7 mouse cellular contexts compared by ENCODE assay signal in the genomic region with DNA sequence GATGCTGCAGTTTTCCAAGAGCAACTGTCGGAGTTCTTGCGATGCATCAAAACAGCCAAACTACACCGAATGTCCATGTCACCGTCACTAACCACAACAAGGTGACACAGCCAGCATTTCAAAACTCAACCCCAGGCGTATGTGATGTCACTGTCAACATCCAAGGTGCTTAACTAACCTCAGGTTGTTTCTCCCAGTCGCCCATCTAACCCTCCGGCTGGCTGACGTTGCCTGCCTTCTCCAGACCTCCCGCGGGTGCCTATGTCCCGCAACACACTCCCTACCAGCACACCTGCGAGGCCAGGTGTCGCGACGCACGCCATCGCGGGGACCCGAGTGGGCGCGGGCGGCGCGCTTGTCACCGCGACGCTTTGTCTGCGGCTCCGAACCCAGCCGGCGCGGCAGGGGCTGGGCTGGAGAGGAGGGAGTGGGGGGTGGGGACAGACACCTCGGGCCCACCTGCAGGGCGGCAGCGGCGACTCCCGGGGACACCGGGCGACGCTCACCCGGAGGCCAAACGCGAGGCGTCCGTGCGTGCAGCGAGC. TPM values are rescaled to one million over a fixed set of nuclear protein-coding genes. Genes with fewer than 3 reads are reported as not detected.
DNase-seq lines count a peak whose midpoint lies in the region; ATAC-seq and TF ChIP-seq lines count a peak whose summit lies in the region.

No protein-coding gene starts in this region.

- H3K4me2 ChIP-seq in heart, postnatal 0 days (ENCODE audit: low read depth, low read length), result peak overlapping the region; percentile 95
- H3K4me2 ChIP-seq in limb, embryonic 11.5 days (ENCODE audit: low read depth, severe bottlenecking), result peak overlapping the region; percentile 98

- WGBS in heart, postnatal 0 days, result 3% methylated on average over 47 of the region's 47 CpGs
- WGBS in limb, embryonic 11.5 days, result 2% methylated on average over 36 of the region's 47 CpGs

- H3K27me3 ChIP-seq in heart, postnatal 0 days (ENCODE audit: control insufficient read depth, insufficient read depth, low read length), result no peaks in the 10 kb centered on the region
- no peaks in the 10 kb centered on the region for H3K27me3 ChIP-seq in limb, embryonic 11.5 days (ENCODE audit: control insufficient read depth, insufficient read depth, low read length)

- ATAC-seq in heart, postnatal 0 days (ENCODE audit: insufficient read depth, low read depth), result no peak; the same call in 1 of the 2 replicates
- no peak; the same call in 1 of the 2 replicates for ATAC-seq in limb, embryonic 11.5 days (ENCODE audit: insufficient number of reproducible peaks, low FRiP score, low TSS enrichment, low read depth)

- TF ChIP-seq CTCF in cortical plate, adult 2 months (IDR thresholded peaks at IDR 0.05; ENCODE audit: extremely low read depth, insufficient read depth, low read length), result no peak
- no peak for TF ChIP-seq CTCF in heart, postnatal 0 days (IDR thresholded peaks at IDR 0.05; ENCODE audit: low read depth)

- peak; percentile 40 for DNase-seq in right cerebral cortex, adult 18-20 months
- no peak for DNase-seq in right cerebral cortex, postnatal 14 days
- no peak for DNase-seq in heart, postnatal 0 days (ENCODE audit: low spot score)
- DNase-seq in limb, embryonic 11.5 days (ENCODE audit: low spot score), result peak; percentile 39
- DNase-seq in neural tube, embryonic 10.5 days (ENCODE audit: extremely low spot score, low spot score), result peak; percentile 23
- DNase-seq in thymus, postnatal 14 days, result no peak

- H3K4me3 ChIP-seq in cortical plate, adult 2 months (ENCODE audit: insufficient read depth, low read length), result peak overlapping the region; percentile 99
- H3K4me3 ChIP-seq in heart, postnatal 0 days (ENCODE audit: low read depth, low read length), result peak overlapping the region; percentile 75
- H3K4me3 ChIP-seq in limb, embryonic 11.5 days (ENCODE audit: low read depth, low read length), result peak overlapping the region; percentile 88

- no peaks in the 10 kb centered on the region for H3K9me3 ChIP-seq in heart, postnatal 0 days (replicated peaks; ENCODE audit: control insufficient read depth, low read length)
- no peaks in the 10 kb centered on the region for H3K9me3 ChIP-seq in limb, embryonic 11.5 days (ENCODE audit: control insufficient read depth, low read length)

- no peaks in the 10 kb centered on the region for H3K36me3 ChIP-seq in heart, postnatal 0 days (replicated peaks; ENCODE audit: control insufficient read depth, insufficient read depth, low read length)
- no peaks in the 10 kb centered on the region for H3K36me3 ChIP-seq in limb, embryonic 11.5 days (ENCODE audit: control insufficient read depth, insufficient read depth, low read length)

- no peak for TF ChIP-seq POLR2A in cortical plate, adult 2 months (IDR thresholded peaks at IDR 0.05; ENCODE audit: extremely low read depth, insufficient read depth, low read length)

- TF ChIP-seq EP300 in heart, postnatal 0 days (IDR thresholded peaks at IDR 0.05; ENCODE audit: low read depth), result no peak

- H3K27ac ChIP-seq in cortical plate, adult 2 months (ENCODE audit: insufficient read depth, low read length), result peak overlapping the region; percentile 99
- peak overlapping the region; percentile 77 for H3K27ac ChIP-seq in heart, postnatal 0 days (ENCODE audit: low read depth)
- H3K27ac ChIP-seq in limb, embryonic 11.5 days (replicated peaks; ENCODE audit: low read depth, low read length), result no peak overlapping the region

- peak overlapping the region; percentile 65 for H3K9ac ChIP-seq in heart, postnatal 0 days (replicated peaks; ENCODE audit: low read depth, low read length)
- peak overlapping the region; percentile 69 for H3K9ac ChIP-seq in limb, embryonic 11.5 days (ENCODE audit: low read length)

- H3K4me1 ChIP-seq in cortical plate, adult 2 months (ENCODE audit: control insufficient read depth, insufficient read depth, low read length), result peaks cover 3% of the 10 kb centered on the region
- no peaks in the 10 kb centered on the region for H3K4me1 ChIP-seq in heart, postnatal 0 days (ENCODE audit: control insufficient read depth, insufficient read depth)
- H3K4me1 ChIP-seq in limb, embryonic 11.5 days (ENCODE audit: control insufficient read depth, insufficient read depth, low read length), result no peaks in the 10 kb centered on the region

RNA-seq across cellular contexts. Expression of a gene that starts 0.7 kb away (rescaled TPM):
- polyA plus RNA-seq in cortical plate, adult 2 months (2012; rRNA removed), result 73.1 and 77.5 TPM in 2 replicates
- 3.2 and 4.0 TPM in 2 replicates for total RNA-seq in heart, postnatal 0 days (2014; rRNA removed; ENCODE audit: low replicate concordance)
- polyA plus RNA-seq in heart, postnatal 0 days (2015; fragmentation: Nextera tagmentation; extraction: Ambion mirVana), result 3.3 and 3.6 TPM in 2 replicates
- polyA plus RNA-seq in limb, embryonic 11.5 days (2014; fragmentation: Nextera tagmentation; extraction: Ambion mirVana), result 5.0 TPM in 2 replicates

Comparison
In these comparisons a context has a peak if more than half of its experiments do, and no peak if none do; other contexts are left out.
1. DNase-seq: peak in right cerebral cortex, adult 18-20 months (single experiment), limb, embryonic 11.5 days (single experiment) and neural tube, embryonic 10.5 days (single experiment); none in right cerebral cortex, postnatal 14 days (single experiment), heart, postnatal 0 days (single experiment) and thymus, postnatal 14 days (single experiment).
2. RNA of a gene that starts 0.7 kb away (polyA plus RNA-seq): 73.1 to 77.5 TPM in cortical plate, adult 2 months; 5.0 TPM in limb, embryonic 11.5 days and 3.3 to 3.6 TPM in heart, postnatal 0 days; every median in the first group is over 10 times any median in the second.
3. Peak in every context shown above with its lines, with median percentiles within 50 percentile points of each other: H3K4me3 ChIP-seq.